Mouse (Mus musculus) T-helper 17 cell (primary cell): Measurements from ENCODE around the gene Cdpf1.

ENCODE experiments used
- in situ Hi-C, 2 experiments: fragments of 300-600 bp; cut with MboI, MseI; formaldehyde crosslinking; loops; 1 replicate in 1 of 2; 2 replicates in 1 of 2; pipeline ENCODE4 v1.15.1; 2025; ENCODE audit warnings: high pct_unique_total_duplicates in 2 of 2

The Cdpf1 gene

GRCm38 (mm10) chr15:85811535-85812277, at the start of gene Cdpf1:
TSS of gene Cdpf1 (minus strand) at chr15:85811697.
- in situ Hi-C loops, result no loop called here

GRCm38 (mm10) chr15:85859490-85860031, 48.1 kb upstream of the Cdpf1 start, which contains the start of gene Gtse1:
TSS of gene Gtse1 (plus strand) at chr15:85859745.
- in situ Hi-C loops, result loop anchor here in 1 of 2 experiments (25.0 kb wide), 1 partner anchor 247 kb away; no protein-coding TSS in a partner anchor

- in situ Hi-C loops, result loop anchor here in 1 of 2 experiments (25.0 kb wide), 1 partner anchor 247 kb away; no protein-coding TSS in a partner anchor
These were observed 47.5 kb upstream of the Cdpf1 start for GRCm38 (mm10) chr15:85858980-85859489.

- in situ Hi-C loops, result loop anchor here (5.0 to 25.0 kb wide), 2 partner anchors 220 to 240 kb away; no protein-coding TSS in a partner anchor
These were observed 40.3 kb upstream of the Cdpf1 start for GRCm38 (mm10) chr15:85851656-85852392.

GRCm38 (mm10) chr15:85845071-85845470, 33.6 kb upstream of the Cdpf1 start:
- in situ Hi-C loops, result no loop called here

- in situ Hi-C loops, result loop anchor here (5.0 kb wide), 1 partner anchor 125 kb away; no protein-coding TSS in a partner anchor
These were observed 30.4 kb upstream of the Cdpf1 start for GRCm38 (mm10) chr15:85841796-85842360.

GRCm38 (mm10) chr15:85840983-85841382, 29.5 kb upstream of the Cdpf1 start:
- in situ Hi-C loops, result loop anchor here (5.0 kb wide), 1 partner anchor 124 kb away; no protein-coding TSS in a partner anchor

GRCm38 (mm10) chr15:85836887-85837286, 25.4 kb upstream of the Cdpf1 start:
- in situ Hi-C loops, result no loop called here

- in situ Hi-C loops, result no loop called here
These were observed 23.8 kb upstream of the Cdpf1 start for GRCm38 (mm10) chr15:85835335-85835734.

GRCm38 (mm10) chr15:85832599-85832998, 21.1 kb upstream of the Cdpf1 start:
- in situ Hi-C loops, result no loop called here

GRCm38 (mm10) chr15:85831954-85832590, 20.6 kb upstream of the Cdpf1 start, which contains the start of gene Ttc38:
TSS of gene Ttc38 (plus strand) at chr15:85832306.
- in situ Hi-C loops, result no loop called here

- in situ Hi-C loops, result no loop called here
These were observed 18.0 kb upstream of the Cdpf1 start for GRCm38 (mm10) chr15:85829470-85829869.

GRCm38 (mm10) chr15:85828071-85828470, 16.6 kb upstream of the Cdpf1 start:
- in situ Hi-C loops, result no loop called here

- in situ Hi-C loops, result no loop called here
These were observed 15.2 kb upstream of the Cdpf1 start for GRCm38 (mm10) chr15:85826676-85827075.

GRCm38 (mm10) chr15:85822011-85822359, 10.5 kb upstream of the Cdpf1 start:
- in situ Hi-C loops, result no loop called here

- in situ Hi-C loops, result no loop called here
These were observed 9.9 kb upstream of the Cdpf1 start, which contains the start of gene Pkdrej for GRCm38 (mm10) chr15:85821203-85822010. TSS of gene Pkdrej (minus strand) at chr15:85821734.

- in situ Hi-C loops, result no loop called here
These were observed 1.9 kb upstream of the Cdpf1 start for GRCm38 (mm10) chr15:85813428-85813827.

- in situ Hi-C loops, result no loop called here
These were observed 533 bp downstream of the Cdpf1 start for GRCm38 (mm10) chr15:85810806-85811521.

GRCm38 (mm10) chr15:85810462-85810805, 1.1 kb downstream of the Cdpf1 start:
- in situ Hi-C loops, result no loop called here

- in situ Hi-C loops, result no loop called here
These were observed 2.4 kb downstream of the Cdpf1 start for GRCm38 (mm10) chr15:85809091-85809490.
